Mouse (Mus musculus) spleen, adult 2 months (tissue): Measurements from ENCODE around the gene Grifin.

ENCODE experiments used
- CTCF ChIP-seq: fragments of 200-500 bp; IDR thresholded peaks from 2 replicates; pipeline ENCODE4 v1.5.1; 2011; ENCODE audit warnings: mild to moderate bottlenecking, inconsistent platforms; ENCODE audit not compliant: insufficient read depth, insufficient read length, insufficient replicate concordance; ENCODE audit errors: extremely low read depth
- POLR2A ChIP-seq: fragments of 200-500 bp; IDR thresholded peaks from 2 replicates; pipeline ENCODE4 v1.6.1; 2011; ENCODE audit warnings: low read depth, low read length, inconsistent platforms

GRCm38 (mm10) chr5:140604386-140604785 is 39.5 kb upstream of the Grifin start:
- TF ChIP-seq CTCF (no peak), POLR2A (no peak)
